Mouse (Mus musculus) c-Kit-negative CD71-positive TER-119-positive erythroid progenitor cells, embryonic 14.5 days (primary cell): ENCODE data around the gene 1810009A15Rik.
"Not testable (repeated sequence)": the region's sequence is repeated elsewhere in the genome, so short reads cannot be mapped to it uniquely, and the experiment has no call there.

Experiments used
- DNase-seq: peaks from one replicate; pipeline ENCODE4 v3.0.0-alpha.2; 2013; ENCODE audit warnings: low read depth, low spot score

Gene 1810009A15Rik

DNA sequence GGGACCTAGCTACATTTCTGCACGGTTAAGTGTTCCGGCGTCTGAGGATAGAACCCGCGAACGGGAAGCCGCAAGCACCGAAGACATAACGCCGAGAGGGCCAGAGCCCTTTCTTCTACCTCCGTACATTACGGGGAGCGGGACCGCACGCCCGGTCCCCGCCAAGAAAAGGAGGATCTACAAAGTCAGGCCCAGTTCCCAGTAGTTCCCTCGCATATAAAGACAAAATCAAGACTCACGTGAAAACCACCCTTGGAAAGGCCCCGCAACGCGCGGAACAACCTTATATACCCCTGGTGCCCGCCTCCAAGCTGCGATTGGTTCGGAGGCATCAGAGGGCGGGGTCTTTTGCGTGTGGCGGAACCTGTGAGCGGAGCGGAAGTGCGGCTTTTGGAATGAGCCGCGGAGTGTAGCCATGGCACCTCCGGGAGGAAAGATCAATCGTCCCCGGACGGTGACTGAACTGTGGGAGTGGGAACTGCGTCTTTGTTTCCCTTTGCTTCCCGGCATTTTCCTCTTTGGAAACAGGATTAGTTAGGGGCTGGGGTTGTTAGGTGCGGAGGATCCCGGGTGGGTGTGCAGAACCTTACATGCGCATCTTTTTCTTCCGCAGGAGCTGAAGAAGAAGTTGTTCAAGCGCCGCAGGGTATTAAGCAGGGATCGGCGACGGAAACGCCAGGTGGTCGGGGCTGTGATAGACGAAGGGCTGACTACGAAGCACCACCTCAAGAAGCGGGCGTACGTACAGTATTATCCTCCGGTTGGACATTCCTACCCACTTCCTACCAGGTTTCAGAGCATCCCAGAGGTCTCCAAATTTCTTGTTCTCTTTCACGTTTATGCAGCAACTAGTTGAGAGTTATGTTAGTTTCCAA lies at the start of gene 1810009A15Rik, which contains the start of gene Gm49416:
Gene 1810009A15Rik, plus strand, starts transcription at position 343 of the 875 bp plus-strand sequence.
Gene Gm49416, plus strand, starts transcription at position 416 of the 875 bp plus-strand sequence.
- DNase-seq: peak; percentile 93

DNA sequence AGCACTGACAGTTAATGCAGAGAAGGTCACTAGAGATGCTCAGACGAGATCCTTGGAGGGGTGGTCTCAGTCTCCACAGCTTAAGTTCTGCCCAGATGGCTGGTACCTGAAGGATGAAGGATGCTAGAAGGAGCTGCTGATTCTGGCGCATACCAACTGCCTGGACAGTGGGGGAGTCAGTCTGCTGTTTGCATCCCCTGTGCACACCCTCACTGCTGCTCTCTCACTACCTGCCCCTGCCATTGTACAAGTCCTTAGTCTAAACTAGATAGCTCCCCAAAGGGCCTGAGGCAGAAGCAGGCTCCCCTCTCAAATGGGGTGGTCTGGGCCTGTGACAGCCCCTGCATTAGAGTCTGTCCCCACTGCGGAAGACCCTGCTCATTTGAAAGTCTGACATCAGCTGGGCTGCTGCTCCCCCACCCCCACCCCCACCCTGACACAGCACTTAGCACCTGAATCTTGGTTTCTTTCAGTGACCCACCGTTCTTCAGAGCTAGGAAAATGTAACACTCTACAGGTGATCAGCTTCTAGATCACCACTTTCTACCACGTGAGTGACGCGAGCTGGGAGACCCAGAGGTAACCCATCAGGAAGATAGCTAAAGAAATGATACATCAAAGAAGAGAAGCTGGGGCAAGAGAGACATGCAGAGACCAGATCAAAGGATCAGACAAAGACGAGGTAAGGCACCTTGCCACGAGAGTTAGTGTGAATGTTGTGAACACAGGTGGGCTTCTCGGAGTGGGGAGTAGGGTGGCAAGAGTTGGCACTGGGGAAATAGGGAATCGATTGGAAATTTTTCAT lies 49.3 kb upstream of the 1810009A15Rik start, which contains the start of gene Gng3:
Gene Gng3, minus strand, starts transcription at position 92 of the 805 bp plus-strand sequence.
- no peak for DNase-seq

- peak; percentile 46 for DNase-seq
Measured at GRCm38 (mm10) chr19:8839908-8840791, 48.5 kb upstream of the 1810009A15Rik start.

DNA sequence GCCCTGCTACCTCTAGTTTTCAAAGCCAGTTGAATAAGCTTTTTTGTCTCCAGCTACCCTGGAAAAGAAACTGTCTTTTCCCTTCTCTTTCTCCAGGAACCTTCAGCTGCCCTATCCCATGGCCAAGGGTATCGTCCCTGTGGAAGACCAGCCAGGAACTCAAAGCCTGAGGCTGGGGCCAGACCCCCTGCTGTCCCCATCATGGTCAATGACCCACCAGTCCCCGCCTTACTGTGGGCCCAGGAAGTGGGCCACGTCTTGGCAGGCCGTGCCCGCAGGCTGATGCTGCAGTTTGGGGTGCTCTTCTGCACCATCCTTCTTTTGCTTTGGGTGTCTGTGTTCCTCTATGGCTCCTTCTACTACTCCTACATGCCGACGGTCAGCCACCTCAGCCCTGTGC lies 47.6 kb upstream of the 1810009A15Rik start:
- no peak for DNase-seq

DNA sequence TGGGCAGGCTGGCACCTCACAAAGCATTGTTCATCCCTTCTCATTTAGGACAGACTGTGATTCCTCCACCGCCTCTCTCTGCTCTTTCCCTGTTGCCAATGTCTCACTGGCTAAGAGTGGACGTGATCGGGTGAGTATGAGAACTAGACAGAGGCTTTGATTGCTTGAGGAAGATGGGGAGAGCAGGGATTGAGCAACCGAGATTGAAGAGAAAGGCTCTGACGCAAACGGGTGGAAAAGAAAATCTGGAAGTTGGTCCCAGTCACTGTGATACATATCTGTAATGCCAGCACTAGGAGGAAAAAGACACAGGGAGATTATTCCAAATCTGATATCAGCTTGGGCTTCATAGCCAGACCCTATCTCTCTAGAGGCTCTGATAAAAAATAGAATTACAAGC lies 45.7 kb upstream of the 1810009A15Rik start:
- DNase-seq: no peak

- peak; percentile 70 for DNase-seq
Measured at GRCm38 (mm10) chr19:8844371-8845129, 44.1 kb upstream of the 1810009A15Rik start.

GRCm38 (mm10) chr19:8848356-8848755 lies 40.3 kb upstream of the 1810009A15Rik start:
- DNase-seq: no peak

DNA sequence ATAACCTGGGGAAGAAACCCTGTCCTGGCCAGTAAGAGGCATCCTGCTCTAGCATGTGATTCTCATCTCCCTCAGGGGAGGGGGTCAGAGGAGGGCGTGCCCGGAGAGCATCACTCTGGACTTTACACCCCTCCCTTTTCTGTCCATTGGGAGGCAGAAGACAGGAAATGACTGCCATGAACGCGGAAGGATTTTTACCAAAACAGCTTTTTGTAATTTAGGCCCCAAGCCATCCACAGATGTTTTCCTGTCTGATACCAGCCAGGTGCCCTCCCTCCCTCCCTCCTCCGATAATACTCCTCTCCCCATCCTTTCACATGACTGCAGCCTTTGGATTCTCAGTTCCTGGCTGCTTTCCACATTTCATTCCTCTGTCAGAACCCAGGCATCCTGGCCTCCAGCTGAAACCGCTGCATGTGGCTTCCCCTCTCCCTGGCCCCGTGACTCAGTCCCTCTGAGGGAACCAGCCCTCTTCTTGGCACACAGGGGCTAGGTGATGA lies 38.2 kb upstream of the 1810009A15Rik start, which contains the start of gene Lrrn4cl:
Gene Lrrn4cl, plus strand, starts transcription at position 367 of the 500 bp plus-strand sequence.
- no peak for DNase-seq

GRCm38 (mm10) chr19:8851639-8852038 lies 37.0 kb upstream of the 1810009A15Rik start:
- no peak for DNase-seq

GRCm38 (mm10) chr19:8852236-8852928 lies 36.3 kb upstream of the 1810009A15Rik start:
- DNase-seq: no peak

GRCm38 (mm10) chr19:8853117-8853516 lies 35.5 kb upstream of the 1810009A15Rik start:
- DNase-seq: no peak

- no peak for DNase-seq
Measured at GRCm38 (mm10) chr19:8857689-8858088, 31.0 kb upstream of the 1810009A15Rik start.

DNA sequence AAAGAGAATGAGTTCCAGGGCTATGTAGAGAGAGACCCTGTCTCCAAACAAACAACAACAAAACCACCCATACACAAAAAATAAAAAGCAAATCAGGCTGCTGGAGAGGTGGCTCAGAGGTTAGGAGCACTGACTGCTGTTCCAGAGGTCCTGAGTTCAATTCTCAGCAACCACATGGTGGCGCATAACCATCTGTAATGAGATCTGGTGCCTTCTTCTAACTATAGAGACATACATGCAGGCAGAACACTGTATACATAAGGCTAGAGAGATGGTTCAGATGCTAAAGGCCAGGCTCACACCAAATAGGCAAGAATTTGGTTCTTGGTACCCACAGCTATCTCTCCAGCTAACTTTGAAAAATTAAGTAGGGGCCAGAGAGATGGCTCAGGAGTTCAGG lies 29.6 kb upstream of the 1810009A15Rik start:
- no peak for DNase-seq

GRCm38 (mm10) chr19:8864265-8864664 lies 24.4 kb upstream of the 1810009A15Rik start:
- DNase-seq: no peak

GRCm38 (mm10) chr19:8870381-8870780 lies 18.3 kb upstream of the 1810009A15Rik start:
- not testable (repeated sequence) for DNase-seq

GRCm38 (mm10) chr19:8870838-8871237 lies 17.8 kb upstream of the 1810009A15Rik start:
- peak; percentile 22 for DNase-seq

GRCm38 (mm10) chr19:8871267-8872186 lies 17.1 kb upstream of the 1810009A15Rik start, which contains the start of gene Ubxn1:
Gene Ubxn1, plus strand, starts transcription at chr19:8871496.
- peak; percentile 88 for DNase-seq

DNA sequence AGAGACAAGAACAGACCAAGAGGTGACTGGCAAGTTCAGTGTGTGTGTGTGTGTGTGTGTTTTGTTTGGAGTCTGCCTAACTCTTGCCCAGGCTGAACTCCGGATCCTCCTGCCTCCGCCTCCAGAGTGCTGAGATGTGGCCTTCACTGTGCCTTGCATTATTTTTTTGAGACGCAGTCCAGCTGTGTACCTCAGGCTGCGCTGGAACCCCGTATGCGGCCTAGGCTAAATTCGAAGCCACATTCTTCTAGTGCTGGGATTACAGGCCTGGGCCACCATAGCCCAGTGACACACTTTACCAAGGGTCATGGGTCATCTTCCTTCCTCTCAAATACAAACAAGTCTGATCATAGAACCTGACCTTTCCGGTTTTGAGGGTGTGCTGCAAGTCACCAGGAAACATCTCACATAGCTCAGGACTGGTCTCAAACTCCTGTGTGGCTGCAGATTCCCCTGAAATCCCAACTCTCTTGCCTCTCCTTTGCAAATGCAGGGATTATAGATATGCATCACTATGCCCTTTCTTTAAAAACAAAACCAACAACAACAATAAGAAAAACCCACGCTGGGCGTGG lies 16.3 kb upstream of the 1810009A15Rik start:
- DNase-seq: peak; percentile 9
